Mouse (Mus musculus): Measurements from ENCODE around the gene Dnah7c.

DNA sequence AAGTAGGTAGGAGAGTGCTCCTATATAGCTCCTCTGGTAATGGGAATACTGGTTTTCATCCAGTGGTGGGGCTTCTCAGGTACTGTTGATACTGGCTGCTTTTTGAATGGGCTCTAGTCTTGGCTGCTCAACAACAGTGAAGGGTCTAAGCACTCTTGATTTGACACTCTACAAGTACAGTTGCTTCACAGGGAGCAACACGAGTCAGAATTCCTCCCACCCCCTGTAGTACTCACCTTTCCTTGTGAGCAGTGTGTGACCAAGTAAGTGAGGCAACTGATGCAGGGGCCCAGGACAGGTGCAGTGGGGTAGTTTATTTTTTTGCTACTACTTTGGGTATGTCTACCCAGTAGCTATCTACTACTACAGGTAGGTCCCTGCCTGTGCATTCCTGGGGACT, 379.7 kb downstream of the Dnah7c start:
- TF ChIP-seq CTCF (IDR thresholded peaks at IDR 0.05; ENCODE audit: low read depth) = no peak
- no peak for TF ChIP-seq EP300 (optimal IDR thresholded peaks at IDR 0.05)
